Mouse (Mus musculus): Measurements from ENCODE around the gene Gm49358.

Gene Gm49358

GRCm38 (mm10) chr10:86863429-86863828, 99.7 kb downstream of the Gm49358 start:
- no peak for DNase-seq (ENCODE audit: low spot score in 2 of 2)

GRCm38 (mm10) chr10:86872121-86872520, 108.3 kb downstream of the Gm49358 start:
- no peak for DNase-seq (ENCODE audit: low spot score in 2 of 2)

GRCm38 (mm10) chr10:86872591-86872990, 108.8 kb downstream of the Gm49358 start:
- DNase-seq (ENCODE audit: low spot score in 2 of 2), result no peak

- DNase-seq (ENCODE audit: low spot score in 2 of 2), result no peak
Measured at GRCm38 (mm10) chr10:86878721-86879120, 114.9 kb downstream of the Gm49358 start.

GRCm38 (mm10) chr10:86880071-86880806, 116.5 kb downstream of the Gm49358 start:
- DNase-seq (ENCODE audit: low spot score in 2 of 2), result peak in 1 of 2 experiments; percentile 24

DNA sequence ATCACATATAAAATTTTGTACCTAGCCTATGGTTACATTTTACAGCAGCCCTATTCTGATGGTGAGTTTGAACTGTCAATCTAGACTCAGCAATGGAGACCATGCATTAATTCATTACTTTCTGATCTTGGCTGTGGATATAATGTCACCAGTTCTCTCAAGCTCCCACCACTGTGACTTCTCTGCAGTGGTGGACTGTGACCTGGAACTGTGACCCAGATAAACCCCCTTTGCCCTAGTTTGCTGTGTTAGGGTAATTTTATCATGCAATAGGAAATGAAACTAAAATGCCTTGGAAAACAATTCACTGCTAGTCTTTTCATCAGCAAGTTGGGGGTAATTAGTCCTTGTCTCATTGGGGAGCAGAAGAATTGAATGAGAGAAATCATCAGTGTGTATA, 117.7 kb downstream of the Gm49358 start:
- no peak for DNase-seq (ENCODE audit: low spot score in 2 of 2)
